Mouse (Mus musculus) bone marrow macrophage, adult 2 months (primary cell): ENCODE data around the gene Tpp2.

ENCODE experiments used
- CTCF ChIP-seq: IDR thresholded peaks from 2 replicates; pipeline ENCODE4 v1.5.1; 2012; ENCODE audit warnings: low read depth, mild to moderate bottlenecking, low read length, moderate library complexity
- POLR2A ChIP-seq: IDR thresholded peaks from 2 replicates; pipeline ENCODE4 v1.6.1; 2012; ENCODE audit warnings: mild to moderate bottlenecking, low read depth, low read length, borderline replicate concordance

DNA sequence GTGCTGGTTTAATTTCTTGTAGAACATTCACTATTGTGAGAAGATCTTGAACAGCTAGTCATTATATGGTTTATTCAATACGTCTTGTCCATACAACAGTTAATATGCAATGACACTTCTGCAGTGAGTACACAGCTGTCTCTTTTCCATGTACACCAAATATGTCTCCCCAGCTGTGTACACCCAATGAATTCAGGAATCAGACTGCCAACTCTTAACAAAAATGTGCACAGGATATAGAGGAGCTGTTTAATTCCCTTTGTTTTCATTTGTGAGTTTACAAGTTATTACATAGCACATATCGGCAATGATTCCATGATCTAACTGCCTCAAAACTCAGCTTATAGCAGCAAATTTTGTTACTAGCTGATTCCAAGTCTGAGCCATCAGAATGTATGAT is 71.1 kb downstream of the Tpp2 start:
- TF ChIP-seq CTCF: no peak
- no peak for TF ChIP-seq POLR2A
